Mouse (Mus musculus): ENCODE measurements around the gene Olfr1359.
A peak's percentile ranks its signal among the peaks of the same experiment; 100 is the strongest.

Gene Olfr1359

DNA sequence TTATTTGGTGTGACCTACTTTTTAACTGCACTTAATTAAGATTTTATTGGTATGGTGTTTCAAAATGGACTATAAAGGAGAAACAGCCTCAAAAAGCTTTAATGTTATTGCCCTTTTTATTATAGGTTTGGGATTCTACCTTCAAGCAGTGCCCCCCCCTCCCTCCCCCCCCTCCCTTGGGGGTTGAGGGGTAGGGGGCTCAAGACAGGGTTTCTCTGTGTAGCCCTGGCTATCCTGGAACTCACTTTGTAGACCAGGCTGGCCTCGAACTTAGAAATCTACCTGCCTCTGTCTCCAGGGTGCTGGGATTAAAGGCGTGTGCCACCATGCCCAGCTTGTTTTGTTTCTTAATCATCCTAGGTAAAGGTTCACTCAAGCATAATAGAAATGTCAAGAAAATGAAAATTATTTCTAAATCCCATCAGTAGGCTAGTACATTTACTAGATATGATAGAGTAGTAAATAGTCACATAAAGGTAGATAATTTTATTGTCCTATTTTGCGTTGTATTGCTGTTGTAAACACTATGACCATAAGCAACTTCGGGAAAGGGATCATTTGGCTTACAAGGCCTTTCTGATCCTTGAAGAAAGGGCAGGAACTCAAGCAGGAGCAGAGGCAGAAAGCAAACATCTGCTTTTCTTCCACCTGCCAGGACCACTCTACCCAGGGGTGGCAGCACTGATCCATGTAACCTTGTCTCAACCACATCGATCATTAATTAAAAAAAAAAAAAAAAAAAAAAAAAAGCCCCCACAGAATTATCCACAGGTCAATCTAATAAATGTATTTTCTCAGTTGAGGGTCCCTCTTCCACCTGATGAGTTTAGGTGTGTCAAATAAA is 25.3 kb downstream of the Olfr1359 start:
- DNase-seq (ENCODE audit: low spot score in 2 of 2) = no peak

DNA sequence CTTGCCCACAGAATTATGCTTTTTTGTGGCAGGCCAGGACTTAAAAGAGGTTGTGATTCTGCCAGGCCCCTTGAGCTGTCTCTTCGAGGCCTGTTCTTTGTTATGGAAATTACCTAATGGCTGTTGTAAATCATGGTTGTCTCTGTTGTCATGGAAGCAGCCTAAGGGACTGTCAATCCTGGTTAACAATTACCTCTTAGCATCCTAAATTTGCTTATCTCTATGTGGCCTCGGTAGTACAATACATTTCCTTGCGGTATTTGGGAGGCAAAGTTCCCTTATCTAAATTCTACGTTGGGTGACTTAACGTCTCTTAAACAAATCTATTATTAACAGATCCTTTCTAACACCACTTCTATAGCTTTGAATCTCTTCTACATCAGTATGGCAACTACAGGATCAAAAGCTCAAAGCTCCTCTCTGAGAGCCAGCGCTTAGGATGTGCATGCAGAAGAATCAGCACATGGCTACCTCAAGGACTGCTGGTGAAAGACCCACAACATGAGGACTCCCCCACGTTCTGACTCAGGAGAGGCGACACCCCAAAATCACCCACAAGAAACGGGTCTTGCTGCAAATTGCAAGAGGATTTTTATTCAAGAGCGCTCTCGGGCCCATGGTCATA is 30.1 kb downstream of the Olfr1359 start:
- DNase-seq (ENCODE audit: low spot score in 2 of 2) = no peak

DNA sequence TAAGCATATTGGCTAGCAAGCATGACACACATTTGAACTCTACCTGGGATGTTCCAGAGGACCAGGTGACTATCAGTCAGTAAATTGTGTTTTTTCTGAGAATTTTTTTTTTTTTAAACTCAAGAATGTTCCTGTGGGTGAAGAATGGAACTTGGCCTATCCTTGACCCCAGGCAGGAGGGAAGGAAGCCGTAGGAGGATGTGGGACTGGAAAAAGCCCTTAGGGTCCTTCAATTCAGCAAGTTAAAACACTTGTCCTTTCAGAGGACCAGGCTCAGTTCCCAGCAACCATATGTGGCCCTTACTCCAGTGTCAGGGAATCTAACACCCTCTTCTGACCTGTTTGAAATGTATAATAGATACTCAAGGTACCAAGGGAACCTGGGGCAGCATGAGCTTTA is 31.6 kb downstream of the Olfr1359 start:
- no peak for DNase-seq (ENCODE audit: low spot score in 2 of 2)

DNA sequence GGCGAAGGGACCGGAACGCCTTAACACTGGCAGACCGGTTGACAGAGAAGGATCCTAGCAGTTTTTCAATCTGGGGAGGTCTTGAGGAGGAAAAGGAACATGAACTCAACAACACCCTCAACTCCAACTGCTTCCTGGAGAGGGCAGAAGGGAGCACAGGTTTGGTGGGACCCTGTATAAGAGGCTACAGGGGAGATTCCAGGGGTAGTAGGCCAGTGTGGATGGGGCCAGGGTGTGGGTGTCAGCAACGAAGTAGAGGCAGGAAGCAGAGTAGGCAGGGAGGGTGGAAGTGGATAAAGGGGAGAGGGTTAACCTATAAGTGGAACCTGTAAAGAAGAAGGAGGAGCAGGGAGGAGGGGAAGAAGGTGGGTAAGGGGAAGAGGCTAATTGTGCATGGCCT is 35.6 kb downstream of the Olfr1359 start:
- DNase-seq (ENCODE audit: low spot score in 2 of 2) = peak in 1 of 2 experiments; percentile 61

DNA sequence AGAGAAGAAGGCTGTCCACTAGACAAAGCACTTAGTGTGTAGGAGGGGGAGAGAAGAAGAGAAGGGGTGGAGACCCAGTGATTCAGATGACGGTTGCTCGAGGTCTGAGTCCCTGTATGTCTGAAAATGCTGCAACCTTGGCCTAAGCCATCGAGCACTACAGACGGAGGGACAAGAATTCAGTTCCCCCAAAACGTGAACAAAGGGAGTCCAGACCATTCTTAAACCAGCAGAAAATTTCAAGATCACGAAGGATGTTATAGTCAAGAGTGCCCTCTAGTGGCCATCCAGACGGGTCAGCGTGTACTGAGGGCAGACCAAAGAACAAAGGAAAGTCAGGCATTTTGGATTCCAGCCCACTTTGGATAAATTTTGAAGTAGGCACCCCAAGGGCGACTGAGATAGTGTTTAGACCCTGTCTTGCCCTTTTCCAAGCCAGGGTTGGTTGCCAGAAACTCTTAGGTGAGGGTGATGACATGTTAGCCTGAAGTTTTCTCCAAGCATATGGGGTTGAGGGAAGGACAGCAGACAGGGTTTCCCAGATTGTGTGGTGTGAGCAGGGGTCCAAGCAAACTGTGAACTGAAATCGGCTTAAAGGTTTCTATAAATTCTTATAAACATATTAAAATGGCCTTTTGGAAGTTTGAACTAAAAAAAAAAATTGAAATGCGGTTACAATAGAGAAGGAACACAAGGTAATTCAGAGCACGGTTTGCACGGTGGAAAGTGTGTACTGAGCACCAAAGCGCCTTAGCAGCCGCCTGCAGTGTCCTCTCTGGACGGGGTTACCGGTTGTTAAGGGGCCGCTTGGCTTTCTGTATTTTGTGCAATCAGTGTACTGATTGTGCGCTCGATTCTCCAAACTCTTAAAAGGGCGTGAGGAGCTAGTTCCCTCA is 36.3 kb downstream of the Olfr1359 start:
- peak; percentile 80 to 88 for DNase-seq (ENCODE audit: low spot score in 2 of 2)

DNA sequence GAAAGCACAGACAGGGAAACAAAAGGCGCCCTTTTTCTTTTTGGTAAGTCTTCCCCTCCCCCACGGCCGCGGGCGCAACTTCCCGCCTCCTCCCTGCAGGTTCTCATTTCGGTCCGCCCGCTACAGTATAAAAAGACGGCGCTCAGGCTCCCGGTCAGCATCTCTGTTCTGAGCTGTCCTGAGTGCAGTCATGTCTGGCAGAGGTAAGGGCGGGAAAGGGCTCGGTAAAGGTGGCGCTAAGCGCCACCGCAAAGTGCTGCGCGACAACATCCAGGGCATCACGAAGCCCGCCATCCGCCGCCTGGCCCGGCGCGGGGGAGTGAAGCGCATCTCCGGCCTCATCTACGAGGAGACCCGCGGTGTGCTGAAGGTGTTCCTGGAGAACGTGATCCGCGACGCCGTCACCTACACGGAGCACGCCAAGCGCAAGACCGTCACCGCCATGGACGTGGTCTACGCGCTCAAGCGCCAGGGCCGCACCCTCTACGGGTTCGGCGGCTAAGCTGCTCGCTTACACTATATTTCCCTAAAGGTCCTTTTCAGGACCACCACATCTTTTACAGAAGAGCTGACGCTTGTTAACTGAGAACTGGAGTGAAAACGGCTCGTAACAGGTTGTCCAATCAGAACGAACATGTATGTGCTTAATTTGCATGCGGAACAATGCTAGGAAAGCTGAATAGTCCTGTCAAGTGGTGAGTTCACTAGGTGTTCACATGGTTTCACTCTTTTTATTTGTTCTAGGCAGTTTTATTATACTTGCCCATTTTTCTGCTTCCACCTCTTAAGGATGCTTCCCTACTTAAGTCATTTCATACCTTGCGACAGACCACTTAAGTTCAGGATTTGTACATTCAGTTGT is 37.2 kb downstream of the Olfr1359 start, which contains the start of gene Hist1h4j:
Gene Hist1h4j, plus strand, starts transcription at position 159 of the 862 bp plus-strand sequence.
- peak; percentile 87 to 92 for DNase-seq (ENCODE audit: low spot score in 2 of 2)

DNA sequence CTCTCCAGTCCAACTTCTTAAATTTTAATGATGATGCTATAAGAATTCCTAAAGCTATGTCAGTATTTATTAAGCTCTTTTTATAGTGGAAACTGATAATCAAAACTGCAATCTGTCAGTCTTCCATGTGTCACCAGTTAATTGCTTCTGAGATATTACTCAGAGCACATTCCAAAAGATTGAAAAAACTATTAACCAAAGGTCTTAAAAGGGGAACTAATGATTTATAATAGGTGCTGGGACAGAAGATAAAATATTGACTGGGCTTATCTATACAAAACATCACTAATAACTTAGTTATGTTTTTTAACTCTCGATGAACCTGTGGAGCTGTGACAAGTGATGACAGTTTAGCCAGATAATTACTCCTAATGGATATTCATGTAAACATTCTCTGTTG is 47.1 kb downstream of the Olfr1359 start:
- no peak for DNase-seq (ENCODE audit: low spot score in 2 of 2)

DNA sequence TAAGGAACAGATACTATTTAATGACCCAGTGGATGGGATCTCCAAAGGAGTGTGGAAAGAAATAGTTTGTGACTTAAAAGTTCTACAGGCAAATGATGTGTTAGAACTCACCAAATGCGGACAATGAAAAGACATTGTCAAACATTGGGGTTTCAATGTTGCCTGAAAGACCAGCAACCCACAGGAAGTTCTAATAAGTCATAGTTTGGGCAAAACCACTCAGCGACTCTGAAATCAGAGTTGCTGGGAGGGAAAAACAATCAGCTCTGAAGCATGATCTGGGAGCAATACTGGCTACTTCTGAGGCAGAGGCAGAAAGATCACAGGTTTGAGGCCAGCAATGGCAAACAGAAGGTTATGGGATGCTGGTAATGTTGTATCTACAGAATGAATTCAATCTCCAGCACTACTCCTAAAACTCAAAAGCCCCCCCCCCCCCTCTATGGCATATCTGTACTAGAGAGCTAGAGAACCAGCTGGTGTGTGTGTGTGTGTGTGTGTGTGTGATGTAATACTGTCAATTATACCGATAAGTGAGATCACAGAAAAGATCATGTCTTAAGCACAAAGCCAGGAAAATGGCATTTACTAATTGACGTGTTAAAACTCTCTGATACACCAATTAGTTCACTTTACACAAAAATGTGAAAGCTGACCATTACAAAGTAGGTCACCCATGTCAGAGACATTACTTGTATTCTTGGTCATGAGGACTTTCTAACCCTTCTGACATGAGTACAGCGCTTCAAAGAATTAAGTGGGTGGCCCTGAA is 51.7 kb downstream of the Olfr1359 start:
- peak in 1 of 2 experiments; percentile 24 for DNase-seq (ENCODE audit: low spot score in 2 of 2)

DNA sequence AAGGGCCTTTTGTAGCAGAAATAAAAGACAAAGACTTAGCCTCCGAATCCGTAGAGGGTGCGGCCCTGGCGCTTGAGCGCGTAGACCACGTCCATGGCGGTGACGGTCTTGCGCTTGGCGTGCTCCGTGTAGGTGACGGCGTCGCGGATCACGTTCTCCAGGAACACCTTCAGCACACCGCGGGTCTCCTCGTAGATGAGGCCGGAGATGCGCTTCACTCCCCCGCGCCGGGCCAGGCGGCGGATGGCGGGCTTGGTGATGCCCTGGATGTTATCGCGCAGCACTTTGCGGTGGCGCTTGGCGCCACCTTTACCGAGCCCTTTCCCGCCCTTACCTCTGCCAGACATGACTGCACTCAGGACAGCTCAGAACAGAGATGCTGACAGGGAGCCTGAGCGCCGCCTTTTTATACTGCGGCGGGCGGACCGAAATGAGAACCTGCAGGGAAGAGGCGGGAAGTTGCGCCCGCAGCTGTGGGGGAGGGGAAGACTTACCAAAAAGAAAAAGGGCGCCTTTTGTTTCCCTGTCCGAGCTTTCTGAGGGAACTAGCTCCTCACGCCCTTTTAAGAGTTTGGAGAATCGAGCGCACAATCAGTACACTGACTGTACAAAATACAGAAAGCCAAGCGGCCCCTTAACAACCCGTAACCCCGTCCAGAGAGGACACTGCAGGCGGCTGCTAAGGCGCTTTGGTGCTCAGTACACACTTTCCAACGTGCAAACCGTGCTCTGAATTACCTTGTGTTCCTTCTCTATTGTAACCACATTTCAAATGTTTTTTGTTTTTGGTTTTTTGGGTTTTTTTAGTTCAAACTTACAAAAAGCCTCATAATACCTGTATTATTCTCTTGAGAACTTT is 52.5 kb downstream of the Olfr1359 start, which contains the start of gene Hist1h4k:
Gene Hist1h4k, minus strand, starts transcription at position 347 of the 859 bp plus-strand sequence.
- peak; percentile 96 to 98 for DNase-seq (ENCODE audit: low spot score in 2 of 2)

DNA sequence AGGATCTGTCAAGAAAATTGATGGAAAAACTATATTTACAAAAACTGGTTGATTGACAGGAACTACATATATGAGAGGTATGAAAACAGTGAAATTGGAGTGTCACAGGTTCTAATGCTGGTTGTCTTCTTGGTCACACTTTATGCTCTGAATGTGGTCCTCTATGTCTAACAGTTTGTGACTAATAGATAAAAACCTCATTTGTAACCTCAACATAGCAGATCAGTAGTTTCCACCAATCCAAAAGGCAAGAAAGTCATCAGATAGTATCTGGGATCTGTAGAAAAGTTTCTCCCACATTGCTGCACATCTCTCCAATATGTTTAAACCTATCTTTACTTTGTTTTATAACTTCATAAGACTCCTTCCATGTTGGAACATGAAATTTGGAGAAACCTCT is 53.5 kb downstream of the Olfr1359 start:
- DNase-seq (ENCODE audit: low spot score in 2 of 2) = no peak

DNA sequence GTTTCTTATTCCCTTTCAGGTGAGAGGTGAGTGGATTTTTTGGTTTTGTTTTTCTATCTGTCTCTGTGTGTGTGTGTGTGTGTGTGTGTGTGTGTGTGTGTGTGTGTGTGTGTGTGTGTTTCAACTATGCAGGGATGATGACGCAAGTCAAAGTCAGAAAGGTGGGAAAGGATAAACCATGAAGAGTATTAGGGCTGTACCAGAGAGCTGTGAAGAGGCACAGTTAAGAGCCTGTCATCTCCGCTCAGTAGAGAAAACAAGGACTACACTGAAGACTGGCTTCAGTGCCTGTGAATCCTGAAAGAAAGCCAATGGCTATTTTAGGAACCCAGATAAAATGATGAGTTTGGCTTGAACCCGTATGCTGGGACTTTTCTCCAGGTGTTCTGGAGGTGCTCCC is 53.9 kb downstream of the Olfr1359 start:
- no peak for DNase-seq (ENCODE audit: low spot score in 2 of 2)

DNA sequence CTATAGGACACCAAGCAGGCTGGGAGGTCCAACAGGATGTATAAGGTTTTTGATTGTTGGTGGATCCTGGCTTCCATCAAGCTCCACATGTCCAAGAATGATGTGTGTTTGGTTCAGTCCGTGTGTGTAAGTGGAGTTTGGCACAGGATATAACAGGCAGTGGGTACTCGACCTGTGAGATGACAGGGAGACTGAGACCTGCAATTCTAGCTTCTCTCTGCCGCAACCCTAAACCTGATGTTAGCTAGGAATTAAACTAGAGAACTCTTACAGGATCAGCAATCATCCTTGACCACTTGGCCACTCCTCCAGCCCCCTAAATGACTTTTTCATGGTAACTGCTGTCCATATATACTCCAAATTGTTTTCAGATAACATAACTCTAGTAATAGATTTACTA is 54.4 kb downstream of the Olfr1359 start:
- DNase-seq (ENCODE audit: low spot score in 2 of 2) = peak in 1 of 2 experiments; percentile 32

DNA sequence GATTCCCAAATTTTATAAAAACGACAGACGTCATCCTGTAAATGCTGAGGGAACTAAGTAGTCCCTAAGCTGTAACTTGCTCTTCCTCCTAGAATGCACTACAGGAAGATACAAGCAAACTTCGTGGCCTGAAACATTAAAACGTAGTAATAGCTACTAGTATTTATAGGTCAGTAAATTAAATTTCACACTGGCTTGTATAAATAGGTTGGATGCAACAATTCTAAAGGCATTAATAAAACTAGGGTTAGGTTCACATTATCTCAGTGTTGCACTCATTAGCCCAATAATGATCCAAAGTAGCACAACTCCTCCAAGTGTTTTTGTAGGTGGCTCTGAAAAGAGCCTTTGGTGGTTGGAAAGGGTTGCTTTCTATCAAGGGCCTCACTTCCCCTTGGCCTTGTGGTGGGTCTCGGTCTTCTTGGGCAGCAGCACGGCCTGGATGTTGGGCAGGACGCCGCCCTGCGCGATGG is 55.2 kb downstream of the Olfr1359 start:
- no peak for DNase-seq (ENCODE audit: low spot score in 2 of 2)

DNA sequence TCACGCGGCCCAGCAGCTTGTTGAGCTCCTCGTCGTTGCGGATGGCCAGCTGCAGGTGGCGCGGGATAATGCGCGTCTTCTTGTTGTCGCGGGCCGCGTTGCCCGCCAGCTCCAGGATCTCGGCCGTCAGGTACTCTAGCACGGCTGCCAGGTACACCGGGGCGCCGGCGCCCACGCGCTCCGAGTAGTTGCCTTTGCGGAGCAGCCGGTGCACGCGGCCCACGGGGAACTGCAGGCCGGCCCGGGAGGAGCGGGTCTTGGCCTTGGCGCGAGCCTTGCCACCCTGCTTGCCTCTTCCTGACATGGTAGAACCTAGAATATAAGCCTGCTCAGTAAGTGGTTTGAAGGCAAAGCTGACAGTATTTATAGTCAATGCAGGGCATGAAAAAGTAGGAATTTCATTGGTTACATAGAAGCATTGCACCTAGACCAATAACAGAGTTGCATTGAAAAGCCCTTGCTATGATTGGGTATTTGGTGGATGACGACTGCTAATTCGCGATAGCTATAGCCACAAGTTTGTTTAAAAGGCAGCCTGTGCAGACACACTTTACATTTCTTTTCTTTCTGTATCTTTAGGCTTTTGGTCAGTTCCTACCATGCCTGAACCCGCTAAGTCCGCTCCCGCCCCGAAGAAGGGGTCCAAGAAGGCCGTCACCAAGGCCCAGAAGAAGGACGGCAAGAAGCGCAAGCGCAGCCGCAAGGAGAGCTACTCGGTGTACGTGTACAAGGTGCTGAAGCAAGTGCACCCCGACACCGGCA is 55.8 kb downstream of the Olfr1359 start, which contains the start of the genes Hist1h2ak and Hist1h2bn:
Gene Hist1h2ak, minus strand, starts transcription at position 304 of the 762 bp plus-strand sequence.
Gene Hist1h2bn, plus strand, starts transcription at position 600 of the 762 bp plus-strand sequence.
- DNase-seq (ENCODE audit: low spot score in 2 of 2) = peak; percentile 86 to 92

DNA sequence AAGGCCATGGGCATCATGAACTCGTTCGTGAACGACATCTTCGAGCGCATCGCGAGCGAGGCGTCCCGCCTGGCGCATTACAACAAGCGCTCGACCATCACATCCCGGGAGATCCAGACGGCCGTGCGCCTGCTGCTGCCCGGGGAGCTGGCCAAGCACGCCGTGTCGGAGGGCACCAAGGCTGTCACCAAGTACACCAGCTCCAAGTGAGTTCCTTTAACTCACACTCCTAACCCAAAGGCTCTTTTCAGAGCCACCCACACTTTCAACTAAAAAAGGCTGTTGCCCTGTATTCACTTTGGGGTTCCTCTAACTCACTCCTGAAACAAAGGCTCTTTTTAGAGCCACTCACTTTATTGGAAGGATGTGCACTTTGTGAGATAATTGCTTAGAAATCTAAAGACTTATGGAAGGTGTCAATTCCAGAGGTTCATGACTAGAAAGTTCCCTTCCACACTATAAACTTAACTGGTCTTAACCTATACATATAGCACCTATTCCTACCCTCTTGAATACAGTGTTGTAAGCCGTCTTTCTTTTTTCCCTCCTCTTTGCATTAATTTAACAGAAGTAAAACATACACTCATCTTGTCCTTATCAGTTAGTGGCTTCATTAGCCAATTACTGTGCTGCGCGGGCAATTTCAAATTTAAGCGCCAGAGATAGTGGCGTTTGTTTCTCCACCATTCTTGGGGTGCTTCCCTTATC is 56.5 kb downstream of the Olfr1359 start:
- peak; percentile 74 to 82 for DNase-seq (ENCODE audit: low spot score in 2 of 2)

DNA sequence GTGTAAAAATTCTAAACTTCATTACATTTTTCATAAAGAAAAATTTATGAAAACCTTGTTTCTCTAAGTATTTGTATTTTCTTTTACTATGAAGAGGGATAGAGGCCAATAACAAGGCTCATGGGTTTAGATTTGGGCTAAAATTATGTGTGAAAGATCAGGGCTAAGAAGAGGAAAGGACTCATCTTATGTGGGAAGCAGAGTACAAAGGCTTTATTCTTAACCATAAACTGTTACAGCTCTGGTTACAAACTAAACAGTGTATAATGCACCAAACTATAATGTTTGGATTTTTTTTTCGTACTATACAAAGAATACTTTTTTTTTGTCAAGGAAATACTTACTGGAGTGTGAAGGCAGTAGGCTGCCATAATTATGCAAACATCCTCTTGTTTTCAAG is 57.8 kb downstream of the Olfr1359 start:
- no peak for DNase-seq (ENCODE audit: low spot score in 2 of 2)
